Mouse (Mus musculus) cerebellum, adult 2 months (tissue): ENCODE data around the gene Tle6. TPM values are rescaled to one million over a fixed set of nuclear protein-coding genes. Genes with fewer than 3 reads are reported as not detected.

Experiments used
- DNase-seq, 2 experiments: peaks; one replicate each; pipeline ENCODE4 v3.0.0; 2021
- H3K27ac ChIP-seq: fragments of 200-500 bp; 2 replicates; pipeline ENCODE4 v1.5.1; 2012; ENCODE audit warnings: low read length, control low read depth, inconsistent platforms; ENCODE audit not compliant: insufficient read depth
- H3K27me3 ChIP-seq: fragments of 200-500 bp; 2 replicates; pipeline ENCODE4 v1.6.1; 2012; ENCODE audit warnings: inconsistent platforms, mild to moderate bottlenecking, low read length, moderate library complexity; ENCODE audit not compliant: control insufficient read depth, insufficient read depth
- H3K4me1 ChIP-seq: fragments of 200-500 bp; 2 replicates; pipeline ENCODE4 v1.6.1; 2011; ENCODE audit warnings: low read length; ENCODE audit not compliant: control insufficient read depth, insufficient read depth
- H3K4me3 ChIP-seq: fragments of 200-500 bp; replicated peaks from 2 replicates; pipeline ENCODE3; 2011; ENCODE audit warnings: mild to moderate bottlenecking, low read depth, low read length, control low read depth; ENCODE audit not compliant: insufficient read depth
- CTCF ChIP-seq: fragments of 200-500 bp; IDR thresholded peaks from 2 replicates; pipeline ENCODE4 v1.5.1; 2011; ENCODE audit warnings: low read depth, mild to moderate bottlenecking, control low read depth, low read length, moderate library complexity, borderline replicate concordance; ENCODE audit not compliant: insufficient read depth
- POLR2A ChIP-seq: fragments of 200-500 bp; IDR thresholded peaks from 2 replicates; pipeline ENCODE4 v1.6.1; 2011; ENCODE audit warnings: low read length, control low read depth, borderline replicate concordance; ENCODE audit not compliant: insufficient read depth
- WGBS: fragments of 180-500 bp; shearing (Covaris S2); methylation state at CpG from one replicate; pipeline ENCODE4 v1.1.7; 2018; 5-methylcytosine and 5-hydroxymethylcytosine counted together
- polyA plus RNA-seq: library from polyadenylated mRNA; depleted of rRNA; stranded (reverse); fragments of >200 nt; gene quantifications from 2 replicates; pipeline ENCODE4 v1.2.3, GENCODE M21; 2012; rRNA removed

Gene Tle6
- polyA plus RNA-seq, 1 experiment = 9.6 TPM

DNA sequence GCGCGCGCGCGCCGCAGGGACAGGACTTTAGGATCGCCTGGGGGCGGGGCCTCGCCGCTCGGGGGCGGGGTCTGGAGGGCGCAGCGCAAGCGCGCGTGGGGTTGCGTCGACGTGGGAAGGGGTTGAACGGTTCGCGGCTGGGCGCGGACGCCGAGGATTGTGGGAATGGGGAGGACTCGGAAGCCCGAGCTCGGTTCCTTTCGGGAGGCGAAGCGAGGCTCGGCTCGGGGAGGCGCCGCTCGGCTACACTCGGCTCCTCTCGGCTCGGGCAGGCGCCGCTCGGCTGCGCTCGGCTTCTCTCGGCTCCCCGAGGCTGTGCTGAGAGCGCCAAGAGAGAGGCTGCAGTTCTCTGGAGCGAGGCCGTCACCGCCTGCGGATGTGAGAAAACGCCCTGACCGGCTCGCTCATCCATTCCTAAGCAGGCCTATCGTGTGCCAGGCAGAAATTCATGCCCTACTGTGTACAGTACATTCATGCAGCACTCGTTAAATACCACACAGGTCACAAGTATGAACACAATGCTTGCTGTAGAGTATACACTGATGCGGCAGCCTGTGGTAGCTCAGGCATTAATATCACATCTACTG lies 55.6 kb downstream of the Tle6 start, which contains the start of gene Gna11:
TSS of gene Gna11 (minus strand) at position 30 of the 587 bp plus-strand sequence.
- H3K27me3 ChIP-seq = no peaks in the 10 kb centered on the region
- peak; percentile 87; the same call in 1 of the 2 replicates for TF ChIP-seq POLR2A
- no peak for TF ChIP-seq CTCF
- WGBS = under 1% methylated on average over 59 of the region's 59 CpGs
- DNase-seq = peak; percentile 100
- peak within 1 kb of the TSS; percentile 79 for H3K4me3 ChIP-seq
- H3K27ac ChIP-seq = peak within 1 kb of the TSS; percentile 90
- peaks cover 37% of the 10 kb centered on the region for H3K4me1 ChIP-seq

DNA sequence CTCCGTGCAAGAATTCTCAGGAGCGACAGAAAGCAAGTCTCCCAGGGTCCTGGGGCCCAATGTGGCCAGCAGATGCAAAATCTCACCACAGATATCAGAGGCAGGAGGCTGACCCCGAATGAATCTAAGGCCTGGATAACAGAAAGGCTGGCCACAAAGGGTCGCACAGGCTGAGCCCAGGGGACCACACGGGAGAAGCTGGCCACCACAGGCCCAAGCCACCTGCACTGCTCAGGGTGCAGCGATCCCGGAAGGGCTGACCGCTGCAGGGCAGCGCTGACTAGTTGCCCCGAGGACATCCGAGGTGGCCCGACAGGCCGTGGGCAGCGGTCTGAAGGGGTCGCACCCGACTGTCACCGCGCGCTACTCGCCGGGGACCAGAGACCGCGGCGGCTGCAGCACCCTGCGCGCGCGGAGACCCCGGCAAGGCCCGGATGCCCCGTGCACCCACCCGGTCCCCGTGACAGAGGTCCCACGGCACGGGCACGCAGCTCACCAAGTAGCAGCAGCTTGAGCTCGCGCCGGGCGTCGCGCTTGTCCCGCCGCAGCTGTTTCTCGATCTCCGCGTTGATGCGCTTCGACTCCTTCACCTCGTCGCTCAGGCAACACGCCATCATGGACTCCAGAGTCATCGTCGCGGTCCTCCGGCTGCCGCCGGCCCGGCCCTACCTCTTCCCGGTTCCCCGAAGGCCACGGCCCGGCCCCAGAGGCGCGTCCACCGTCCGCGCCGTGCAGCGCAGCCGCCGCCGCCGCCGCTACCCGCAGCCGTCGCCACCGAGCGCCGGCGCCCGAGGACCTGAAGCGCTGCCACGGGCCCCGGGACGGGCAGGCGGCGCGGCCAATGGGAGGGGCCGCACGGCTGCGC lies 56.3 kb downstream of the Tle6 start:
- TF ChIP-seq CTCF (no peak), POLR2A (no peak)
- Histone ChIP-seq H3K27me3 (no peaks in the 10 kb centered on the region), H3K4me1 (peaks cover 42% of the 10 kb centered on the region), H3K4me3 (peak overlapping the region; percentile 79), H3K27ac (peak overlapping the region; percentile 76)
- DNase-seq = no peak
- WGBS = under 1% methylated on average over 93 of the region's 93 CpGs

DNA sequence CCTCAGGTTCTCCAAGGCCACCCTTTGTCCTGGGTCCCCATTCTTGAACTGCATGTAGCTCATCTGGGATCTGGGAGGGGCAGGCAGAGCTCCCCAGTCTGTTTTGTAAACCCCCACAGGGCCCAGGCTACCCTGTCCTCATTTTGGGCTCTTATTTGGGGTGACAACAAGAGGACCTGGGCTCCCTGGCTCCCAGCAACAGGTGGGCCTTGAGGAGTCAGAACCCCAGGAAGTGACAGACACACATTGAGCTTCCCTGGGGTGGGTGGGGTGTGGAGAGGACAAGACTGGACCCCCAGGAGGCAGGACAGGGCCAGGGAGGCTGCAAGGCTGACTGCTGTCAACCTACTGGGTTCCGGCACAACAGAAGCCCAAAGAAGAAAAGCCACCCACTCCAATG lies 57.2 kb downstream of the Tle6 start:
- Histone ChIP-seq H3K4me3 (peak overlapping the region; percentile 79), H3K27ac (no peak overlapping the region), H3K4me1 (peaks cover 45% of the 10 kb centered on the region), H3K27me3 (no peaks in the 10 kb centered on the region)
- WGBS = 42% methylated on average over 1 of the region's 1 CpGs
- TF ChIP-seq CTCF (no peak), POLR2A (no peak)
- DNase-seq = no peak

DNA sequence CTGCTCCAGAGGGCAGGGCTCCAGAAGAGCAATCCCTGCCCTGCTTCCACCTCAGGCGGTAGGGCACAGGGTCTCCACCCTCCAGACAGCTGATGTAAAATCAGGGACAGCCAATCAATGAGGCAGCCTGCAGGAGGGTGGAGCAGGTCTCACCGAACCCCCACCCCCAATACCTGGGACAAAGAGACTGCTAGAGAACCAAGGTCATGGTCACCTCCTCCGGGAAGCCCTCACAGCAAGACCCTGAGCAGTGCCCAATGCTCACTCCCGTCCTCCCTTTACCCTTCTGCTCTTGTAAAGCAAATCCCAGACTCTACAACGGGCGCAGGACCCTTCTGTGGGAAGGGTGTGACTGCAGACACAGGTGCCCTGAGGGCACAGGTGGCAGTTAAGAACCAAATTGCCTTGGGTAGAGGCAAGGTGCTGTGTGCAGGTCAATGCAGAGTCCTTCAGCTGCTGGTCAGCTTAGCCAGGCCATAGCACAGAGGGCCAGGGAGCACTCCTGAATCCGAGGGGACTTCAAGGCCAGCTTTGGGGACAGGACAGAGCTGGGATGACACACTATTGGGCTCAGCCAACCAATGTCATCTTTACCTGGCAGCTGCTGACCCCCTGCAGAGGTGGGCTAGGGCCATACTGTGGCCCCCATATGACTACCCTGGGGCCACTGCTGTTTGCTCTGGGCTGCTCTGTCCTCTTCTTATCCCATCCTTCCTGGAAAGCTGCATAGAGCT lies 58.0 kb downstream of the Tle6 start:
- Histone ChIP-seq H3K4me1 (peaks cover 49% of the 10 kb centered on the region), H3K27ac (no peak overlapping the region), H3K4me3 (peak overlapping the region; percentile 24), H3K27me3 (no peaks in the 10 kb centered on the region)
- WGBS = 62% methylated on average over 7 of the region's 7 CpGs
- no peak for DNase-seq
- no peak for TF ChIP-seq CTCF
- TF ChIP-seq POLR2A = no peak

DNA sequence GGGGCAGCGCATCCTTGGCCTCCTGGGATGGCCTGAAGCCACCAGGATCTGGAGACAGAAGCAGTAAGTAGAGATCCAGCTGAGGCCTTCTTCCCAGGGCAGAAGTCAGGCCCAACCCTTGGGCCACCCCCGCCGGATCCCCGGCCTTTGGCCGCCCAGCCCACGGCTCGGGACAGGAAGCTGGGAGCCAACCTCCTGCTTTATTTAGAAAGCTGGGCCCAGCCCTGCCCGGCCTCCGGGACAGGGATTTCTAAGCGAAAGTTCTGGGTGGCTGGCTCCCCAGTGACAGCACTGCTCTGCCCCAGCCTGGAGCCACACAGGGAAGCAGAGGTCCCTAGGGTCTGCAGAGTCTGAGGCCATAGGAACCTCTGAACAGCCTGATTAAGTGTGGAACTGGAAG lies 59.1 kb downstream of the Tle6 start:
- WGBS = 48% methylated on average over 10 of the region's 10 CpGs
- Histone ChIP-seq H3K27me3 (no peaks in the 10 kb centered on the region), H3K4me3 (no peak overlapping the region), H3K4me1 (peaks cover 52% of the 10 kb centered on the region), H3K27ac (0 out of 2 replicates have a peak overlapping the region, but pooled peaks have one; percentile 36)
- DNase-seq = no peak
- TF ChIP-seq POLR2A (no peak), CTCF (no peak)

DNA sequence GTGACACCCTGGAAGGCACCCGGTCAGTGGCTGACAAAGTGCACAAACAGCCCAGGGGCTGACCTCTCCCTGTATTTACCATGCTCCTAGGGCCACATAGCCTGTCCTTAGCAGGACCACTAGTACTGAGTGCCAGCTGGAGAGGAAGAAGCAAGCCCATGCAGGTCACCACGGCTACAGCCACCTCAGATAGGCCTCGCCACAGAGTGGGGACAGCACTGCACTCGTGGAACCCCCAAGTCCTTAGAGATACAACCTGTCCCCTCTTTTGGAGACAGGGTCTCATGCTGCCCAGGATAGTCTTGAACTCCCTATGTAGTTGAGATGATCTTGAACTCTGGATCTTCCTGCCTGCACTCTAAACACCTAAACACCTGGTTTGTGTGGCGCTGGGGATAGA lies 59.5 kb downstream of the Tle6 start:
- DNase-seq = no peak
- 41% methylated on average over 5 of the region's 5 CpGs for WGBS
- H3K27ac ChIP-seq = 0 out of 2 replicates have a peak overlapping the region, but pooled peaks have one; percentile 36
- no peaks in the 10 kb centered on the region for H3K27me3 ChIP-seq
- H3K4me3 ChIP-seq = no peak overlapping the region
- TF ChIP-seq POLR2A = no peak
- no peak for TF ChIP-seq CTCF
- H3K4me1 ChIP-seq = peaks cover 52% of the 10 kb centered on the region

Other genes with a start within 250 kb of the Tle6 start
- 34.8 and 35.0 TPM in 2 replicates for gene Mfsd12, start 243.6 kb downstream of the Tle6 start, polyA plus RNA-seq
- gene 4930404N11Rik, start 235.3 kb downstream of the Tle6 start, polyA plus RNA-seq = 0.24 and 0.36 TPM in 2 replicates
- gene Fzr1, start 222.6 kb downstream of the Tle6 start, polyA plus RNA-seq = 75.8 and 81.5 TPM in 2 replicates
- gene Dohh, start 216.6 kb downstream of the Tle6 start, polyA plus RNA-seq = 87.7 and 93.1 TPM in 2 replicates
- gene Gm48551, start 216.6 kb downstream of the Tle6 start, polyA plus RNA-seq = 10.2 and 10.8 TPM in 2 replicates
- gene Gm48552, start 212.1 kb downstream of the Tle6 start, polyA plus RNA-seq = 10.7 and 13.8 TPM in 2 replicates
- gene Smim24, start 208.0 kb downstream of the Tle6 start, polyA plus RNA-seq = 1.2 and 1.7 TPM in 2 replicates
- gene Nfic, start 145.4 kb downstream of the Tle6 start, polyA plus RNA-seq = 103 and 108 TPM in 2 replicates
- 57.3 and 60.6 TPM in 2 replicates for gene Celf5, start 118.4 kb downstream of the Tle6 start, polyA plus RNA-seq
- gene Ncln, start 104.7 kb downstream of the Tle6 start, polyA plus RNA-seq = 112 and 116 TPM in 2 replicates
- gene S1pr4, start 100.9 kb downstream of the Tle6 start, polyA plus RNA-seq = 0.67 and 1.1 TPM in 2 replicates
- gene Gna15, start 76.8 kb downstream of the Tle6 start, polyA plus RNA-seq = 1.3 and 1.4 TPM in 2 replicates
- gene Gna11, start 55.9 kb downstream of the Tle6 start, polyA plus RNA-seq = 105 and 107 TPM in 2 replicates
- 1,117 and 1,168 TPM in 2 replicates for gene Aes, start 41.6 kb downstream of the Tle6 start, polyA plus RNA-seq
- gene Tle2, start 26.5 kb downstream of the Tle6 start, polyA plus RNA-seq = 282 and 321 TPM in 2 replicates
- 3.6 and 3.7 TPM in 2 replicates for gene BC025920, start 5.2 kb upstream of the Tle6 start, polyA plus RNA-seq
- 35.4 and 38.5 TPM in 2 replicates for gene Sirt6, start 26.7 kb upstream of the Tle6 start, polyA plus RNA-seq
- gene Ankrd24, start 27.5 kb upstream of the Tle6 start, polyA plus RNA-seq = 121 and 130 TPM in 2 replicates
- gene Gm10778, start 48.0 kb upstream of the Tle6 start, polyA plus RNA-seq = 3.8 and 4.2 TPM in 2 replicates
- gene Zfp433, start 103.8 kb upstream of the Tle6 start, polyA plus RNA-seq = 4.9 and 6.6 TPM in 2 replicates
- gene Gm3055, start 170.1 kb upstream of the Tle6 start, polyA plus RNA-seq = 9.7 and 11.5 TPM in 2 replicates
- 0.78 and 0.79 TPM in 2 replicates for gene Gm4767, start 211.1 kb upstream of the Tle6 start, polyA plus RNA-seq